Mouse (Mus musculus) G1E (cell line): ENCODE measurements at regions not wholly inside any gene's neighbourhood (a gene's known extent, or its start where the extent isn't known, plus 50 kb on each side); places are given as distances from the start of the nearest gene placed in this dataset.

Experiments
- CTCF ChIP-seq: IDR thresholded peaks from 2 replicates; pipeline ENCODE4 v1.5.1; 2012; ENCODE audit warnings: low read depth, low read length, inconsistent platforms, mixed read lengths
- GATA1 ChIP-seq: IDR thresholded peaks from 2 replicates; pipeline ENCODE4 v1.6.1; 2012; ENCODE audit warnings: borderline replicate concordance, low read length, inconsistent platforms, mixed read lengths
- POLR2AphosphoS5 ChIP-seq: IDR thresholded peaks from 2 replicates; pipeline ENCODE4 v1.6.1; 2012; ENCODE audit warnings: low read depth, low read length, inconsistent platforms; ENCODE audit not compliant: insufficient replicate concordance
- TAL1 ChIP-seq: conservative IDR thresholded peaks from 2 replicates; pipeline ENCODE4 v1.6.1; 2012; ENCODE audit warnings: low read depth, low read length, inconsistent platforms, mixed read lengths

DNA sequence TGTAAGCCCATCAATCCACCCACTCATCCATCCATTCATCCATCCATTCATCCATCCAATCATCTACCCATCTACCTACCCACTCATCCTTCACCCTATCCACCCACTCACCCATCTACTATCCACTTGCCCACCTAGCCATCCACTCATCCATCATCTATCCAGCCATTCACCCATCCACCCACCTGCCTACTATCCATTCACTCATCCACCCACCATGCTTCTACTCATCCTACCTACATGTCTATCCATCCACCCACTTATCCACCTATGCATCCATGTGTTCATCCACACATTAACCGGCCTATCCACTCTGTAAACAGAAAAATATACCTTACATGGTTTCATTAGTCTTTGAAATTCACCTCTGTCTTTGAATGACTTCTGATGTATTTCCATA, 384.2 kb upstream of the Tshz3 start:
- no peak for TF ChIP-seq GATA1
- TF ChIP-seq CTCF, result no peak
- TF ChIP-seq POLR2AphosphoS5, result no peak
- TF ChIP-seq TAL1, result no peak
